Mouse (Mus musculus) heart, embryonic 14.5 days (tissue): ENCODE results near the gene Fads6. TPM values are rescaled to one million over a fixed set of nuclear protein-coding genes. Genes with fewer than 3 reads are reported as not detected.

Experiments
- ATAC-seq: fragments of 200-750 bp; cut with Nextera tagmentation; 2 replicates; pipeline ENCODE4 v1.8.0; 2017; ENCODE audit warnings: low read depth, moderate TSS enrichment; ENCODE audit not compliant: insufficient number of reproducible peaks, insufficient read depth, low FRiP score
- H3K27ac ChIP-seq, 2 experiments: fragments of 200-500 bp in 1 of 2; fragments of 300-500 bp in 1 of 2; sonication (generic) in 1 of 2; replicated peaks in 1 of 2; 2 replicates each; pipeline ENCODE4 v1.5.1; 2012 to 2014; ENCODE audit warnings: low read depth in 2 of 2, low read length in 2 of 2, control low read depth in 1 of 2, mild to moderate bottlenecking in 1 of 2, mixed read lengths in 1 of 2; ENCODE audit not compliant: control insufficient read depth in 1 of 2, insufficient read depth in 1 of 2
- H3K27me3 ChIP-seq: fragments of 300-500 bp; sonication (generic); 2 replicates; pipeline ENCODE4 v1.6.1; 2014; ENCODE audit warnings: mild to moderate bottlenecking, low read length, control low read depth; ENCODE audit not compliant: control insufficient read depth, insufficient read depth
- H3K36me3 ChIP-seq: fragments of 300-500 bp; sonication (generic); 2 replicates; pipeline ENCODE4 v1.6.1; 2014; ENCODE audit warnings: mild to moderate bottlenecking, control low read depth, low read length, mixed read lengths; ENCODE audit not compliant: control insufficient read depth, insufficient read depth
- H3K4me1 ChIP-seq, 2 experiments: fragments of 200-500 bp in 1 of 2; fragments of 300-500 bp in 1 of 2; sonication (generic) in 1 of 2; 2 replicates each; pipeline ENCODE4 v1.6.1; 2012 to 2014; ENCODE audit warnings: low read length in 2 of 2, control low read depth in 1 of 2, mixed read lengths in 1 of 2; ENCODE audit not compliant: control insufficient read depth in 2 of 2, insufficient read depth in 2 of 2
- H3K4me2 ChIP-seq: fragments of 300-500 bp; sonication (generic); 2 replicates; pipeline ENCODE4 v1.6.1; 2014; ENCODE audit warnings: mild to moderate bottlenecking, low read length
- H3K4me3 ChIP-seq, 2 experiments: fragments of 200-500 bp in 1 of 2; fragments of 300-500 bp in 1 of 2; sonication (generic) in 1 of 2; 2 replicates each; pipeline ENCODE4 v1.5.1; 2012 to 2014; ENCODE audit warnings: low read length in 2 of 2, mild to moderate bottlenecking in 2 of 2, control low read depth in 1 of 2, low read depth in 1 of 2, moderate library complexity in 1 of 2; ENCODE audit not compliant: control insufficient read depth in 1 of 2, insufficient read depth in 1 of 2
- H3K9ac ChIP-seq: fragments of 300-500 bp; sonication (generic); 2 replicates; pipeline ENCODE4 v1.6.1; 2014; ENCODE audit warnings: mild to moderate bottlenecking, low read length
- H3K9me3 ChIP-seq: fragments of 300-500 bp; sonication (generic); 2 replicates; pipeline ENCODE4 v1.6.1; 2016; ENCODE audit warnings: low read length, control low read depth; ENCODE audit not compliant: control insufficient read depth
- WGBS: fragments of 180-500 bp; shearing (Covaris S2); extraction: QIAGEN DNeasy Blood & Tissue Kit; methylation state at CpG from one replicate; pipeline ENCODE4 v1.1.7; 2014; 5-methylcytosine and 5-hydroxymethylcytosine counted together
- polyA plus RNA-seq: library from polyadenylated mRNA; unstranded; fragments of >200 nt; fragmentation: Nextera tagmentation; extraction: Ambion mirVana; gene quantifications from 2 replicates; pipeline ENCODE4 v1.2.1, GENCODE M21; 2014

Gene Fads6
- polyA plus RNA-seq, 1 experiment from 2014 or later = 1.2 TPM

DNA sequence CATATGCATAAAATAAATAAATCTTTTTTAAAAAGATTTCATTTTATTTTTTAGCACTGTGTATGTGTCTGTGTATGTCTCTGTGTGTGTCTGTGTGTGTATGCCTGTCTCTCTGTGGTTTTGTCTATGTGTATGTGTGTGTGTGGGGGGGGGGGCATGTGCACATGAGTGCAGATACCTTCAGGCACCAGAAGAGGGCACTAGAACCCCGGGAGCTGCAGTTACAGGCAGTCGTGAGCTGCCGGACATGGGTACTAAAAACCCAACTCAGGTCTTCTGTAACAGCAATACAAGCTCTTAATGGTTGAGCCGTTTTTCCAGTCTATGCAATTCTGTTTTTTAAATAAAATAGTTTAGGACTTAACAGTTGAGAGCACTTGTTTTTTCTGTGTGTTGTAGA lies 3.3 kb upstream of the Fads6 start:
- H3K27ac ChIP-seq = no peak overlapping the region
- peaks cover 2 to 3% of the 10 kb centered on the region in 2 experiments; a peak in 1 of 4 replicates for H3K4me1 ChIP-seq
- 79% methylated on average over 4 of the region's 4 CpGs for WGBS
- no peaks in the 10 kb centered on the region for H3K36me3 ChIP-seq
- ATAC-seq = no peak
- no peak overlapping the region for H3K9ac ChIP-seq
- H3K27me3 ChIP-seq = peaks cover 12% of the 10 kb centered on the region
- no peak overlapping the region for H3K4me2 ChIP-seq
- H3K9me3 ChIP-seq = no peaks in the 10 kb centered on the region
- H3K4me3 ChIP-seq = no peak overlapping the region

DNA sequence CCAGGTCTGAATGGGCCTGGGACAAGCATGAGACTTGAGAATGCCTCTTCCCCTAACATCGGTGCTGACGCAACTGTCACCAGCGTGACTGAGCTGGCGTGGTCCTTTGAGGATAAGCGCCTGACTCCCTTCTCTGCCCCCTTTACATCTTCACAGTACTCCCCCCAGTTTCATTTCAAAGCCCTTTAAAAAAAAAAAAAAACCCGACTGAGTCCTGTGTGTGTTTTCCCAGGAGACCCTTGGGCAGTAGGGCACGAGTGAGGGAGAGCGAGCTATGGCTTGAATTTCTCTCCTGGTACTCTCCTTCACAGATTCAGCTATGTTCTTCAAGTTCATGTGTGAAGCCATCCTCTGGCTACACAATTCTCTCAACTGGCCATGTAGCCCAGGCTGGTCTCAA lies 697 bp upstream of the Fads6 start:
- Histone ChIP-seq H3K36me3 (no peaks in the 10 kb centered on the region), H3K27ac (no peak overlapping the region), H3K4me2 (no peak overlapping the region), H3K9me3 (no peaks in the 10 kb centered on the region), H3K27me3 (peaks cover 12% of the 10 kb centered on the region), H3K4me1 (peaks cover 2 to 3% of the 10 kb centered on the region in 2 experiments; a peak in 1 of 4 replicates), H3K9ac (no peak overlapping the region), H3K4me3 (no peak overlapping the region)
- 48% methylated on average over 8 of the region's 8 CpGs for WGBS
- ATAC-seq = no peak

DNA sequence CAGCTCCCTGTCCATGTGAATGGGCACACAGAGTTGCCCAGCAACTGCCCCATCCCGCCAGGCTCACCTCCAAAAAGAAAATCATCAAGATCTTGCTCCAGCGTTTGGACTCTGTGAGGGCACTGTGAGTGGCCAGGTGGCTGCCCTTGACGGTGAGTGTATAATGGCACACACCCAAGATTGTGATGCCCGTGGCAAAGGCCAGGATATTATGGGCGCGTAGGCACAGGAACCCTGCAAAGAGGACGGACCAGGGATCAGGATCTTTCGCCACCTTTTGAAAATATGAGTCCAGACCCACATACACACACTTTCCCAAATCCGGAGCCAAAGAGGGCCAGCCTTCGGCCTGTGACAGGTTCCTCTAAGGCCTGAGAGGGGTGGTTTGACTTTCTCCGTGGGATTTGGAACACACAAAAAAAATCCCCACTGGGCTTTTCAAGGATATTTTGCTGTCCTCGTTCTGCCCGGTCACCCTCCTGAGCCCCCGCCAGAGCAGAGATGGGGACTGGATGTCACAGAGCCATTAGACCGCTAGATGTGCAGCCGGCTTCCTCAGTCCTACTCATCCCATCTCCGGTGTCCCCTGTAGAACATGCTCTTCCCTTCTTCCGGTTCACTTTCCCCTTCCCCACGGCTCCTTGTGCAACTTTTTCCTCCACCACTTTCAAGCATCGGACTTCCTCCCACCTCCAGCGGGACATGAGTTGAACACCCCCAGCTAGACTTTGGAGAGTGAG lies 822 bp downstream of the Fads6 start:
- peak overlapping the region; percentile 83 for H3K4me2 ChIP-seq
- H3K27me3 ChIP-seq = peaks cover 12% of the 10 kb centered on the region
- H3K9me3 ChIP-seq = no peaks in the 10 kb centered on the region
- 55% methylated on average over 21 of the region's 21 CpGs for WGBS
- peaks cover 11 to 12% of the 10 kb centered on the region in 2 experiments; a peak in 3 of 4 replicates for H3K4me1 ChIP-seq
- no peaks in the 10 kb centered on the region for H3K36me3 ChIP-seq
- no peak for ATAC-seq
- peak overlapping the region; percentile 56 for H3K9ac ChIP-seq
- H3K4me3 ChIP-seq = peak overlapping the region; percentile 40 to 42
- H3K27ac ChIP-seq = no peak overlapping the region

GRCm38 (mm10) chr11:115295939-115296338 lies 1.5 kb downstream of the Fads6 start:
- Histone ChIP-seq H3K4me3 (no peak overlapping the region), H3K4me2 (no peak overlapping the region), H3K36me3 (no peaks in the 10 kb centered on the region), H3K4me1 (peaks cover 11 to 14% of the 10 kb centered on the region in 2 experiments; a peak in 3 of 4 replicates), H3K9me3 (no peaks in the 10 kb centered on the region), H3K9ac (no peak overlapping the region), H3K27me3 (peaks cover 12% of the 10 kb centered on the region), H3K27ac (no peak overlapping the region)
- 81% methylated on average over 11 of the region's 11 CpGs for WGBS
- no peak for ATAC-seq

GRCm38 (mm10) chr11:115292631-115293375 lies 4.7 kb downstream of the Fads6 start:
- peak overlapping the region in 1 of 2 experiments; percentile 19; a peak in 1 of 4 replicates for H3K27ac ChIP-seq
- no peaks in the 10 kb centered on the region for H3K36me3 ChIP-seq
- H3K27me3 ChIP-seq = peaks cover 4% of the 10 kb centered on the region; the same call in 1 of the 2 replicates
- no peaks in the 10 kb centered on the region for H3K9me3 ChIP-seq
- 49% methylated on average over 14 of the region's 14 CpGs for WGBS
- H3K4me3 ChIP-seq = no peak overlapping the region
- no peak overlapping the region; the same call in 1 of the 2 replicates for H3K9ac ChIP-seq
- H3K4me2 ChIP-seq = no peak overlapping the region
- ATAC-seq = no peak
- peaks cover 17 to 18% of the 10 kb centered on the region in 2 experiments for H3K4me1 ChIP-seq

DNA sequence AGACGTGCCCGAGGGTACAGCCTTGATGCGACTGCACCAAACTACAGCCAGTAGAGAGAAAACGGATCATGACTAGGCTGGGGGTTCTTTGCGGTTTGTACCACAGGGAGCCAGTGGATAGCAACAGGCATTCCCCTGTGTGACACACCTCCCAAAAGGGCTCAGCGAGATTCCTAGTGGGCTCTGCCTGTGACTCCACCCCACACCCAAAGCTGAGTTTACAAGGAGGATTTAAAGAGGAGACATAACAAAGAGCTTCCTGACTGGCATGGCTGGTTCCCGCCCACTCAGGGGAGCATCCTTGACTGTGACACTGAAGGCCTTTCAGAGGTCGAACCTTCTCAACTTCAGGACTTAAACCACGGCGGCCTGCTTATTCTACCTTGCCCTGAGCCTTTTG lies 6.0 kb downstream of the Fads6 start:
- no peaks in the 10 kb centered on the region for H3K36me3 ChIP-seq
- no peak overlapping the region for H3K27ac ChIP-seq
- H3K9ac ChIP-seq = no peak overlapping the region
- WGBS = 78% methylated on average over 10 of the region's 10 CpGs
- no peak overlapping the region for H3K4me2 ChIP-seq
- H3K4me1 ChIP-seq = peaks cover 15% of the 10 kb centered on the region in 2 experiments
- no peaks in the 10 kb centered on the region for H3K9me3 ChIP-seq
- no peak for ATAC-seq
- H3K27me3 ChIP-seq = no peaks in the 10 kb centered on the region; the same call in 1 of the 2 replicates
- H3K4me3 ChIP-seq = no peak overlapping the region

- Histone ChIP-seq H3K27me3 (no peaks in the 10 kb centered on the region; the same call in 1 of the 2 replicates), H3K4me2 (no peak overlapping the region), H3K36me3 (no peaks in the 10 kb centered on the region), H3K9me3 (no peaks in the 10 kb centered on the region), H3K9ac (no peak overlapping the region), H3K27ac (peak overlapping the region; percentile 36 to 57; a peak in 3 of 4 replicates), H3K4me3 (no peak overlapping the region), H3K4me1 (peaks cover 15% of the 10 kb centered on the region in 2 experiments)
- 51% methylated on average over 6 of the region's 6 CpGs for WGBS
- no peak for ATAC-seq
Observed at GRCm38 (mm10) chr11:115290919-115291318, 6.5 kb downstream of the Fads6 start.
